Mouse (Mus musculus): ENCODE measurements around the gene Sertad3. TPM values are rescaled to one million over a fixed set of nuclear protein-coding genes. Genes with fewer than 3 reads are reported as not detected.

The Sertad3 gene
- polyA plus RNA-seq, 1 experiment from 2014 or later, result 22.2 TPM

- Histone ChIP-seq H3K36me3 (ENCODE audit: control insufficient read depth, insufficient read depth, low read length) (no peaks in the 10 kb centered on the region), H3K9me3 (ENCODE audit: control insufficient read depth, low read length) (no peaks in the 10 kb centered on the region), H3K4me2 (replicated peaks; ENCODE audit: low read depth, low read length) (no peak overlapping the region), H3K27ac (ENCODE audit: low read depth, low read length) (no peak overlapping the region), H3K4me1 (replicated peaks; ENCODE audit: control insufficient read depth, insufficient read depth, low read length) (no peaks in the 10 kb centered on the region), H3K4me3 (ENCODE audit: low read depth, low read length) (no peak overlapping the region), H3K9ac (ENCODE audit: low read depth, low read length) (no peak overlapping the region), H3K27me3 (ENCODE audit: control insufficient read depth, insufficient read depth, low read length) (no peaks in the 10 kb centered on the region)
- 84% methylated on average over 9 of the region's 9 CpGs for WGBS
- ATAC-seq (ENCODE audit: low FRiP score) (no peak), DNase-seq (ENCODE audit: low spot score) (no peak)
These were observed 41.4 kb downstream of the Sertad3 start for GRCm38 (mm10) chr7:27514961-27515360.

- no peak overlapping the region for H3K27ac ChIP-seq (ENCODE audit: low read depth, low read length)
- H3K9ac ChIP-seq (ENCODE audit: low read depth, low read length), result no peak overlapping the region
- no peaks in the 10 kb centered on the region for H3K9me3 ChIP-seq (ENCODE audit: control insufficient read depth, low read length)
- no peaks in the 10 kb centered on the region for H3K36me3 ChIP-seq (ENCODE audit: control insufficient read depth, insufficient read depth, low read length)
- no peaks in the 10 kb centered on the region for H3K4me1 ChIP-seq (replicated peaks; ENCODE audit: control insufficient read depth, insufficient read depth, low read length)
- DNase-seq (ENCODE audit: low spot score) (no peak), ATAC-seq (ENCODE audit: low FRiP score) (no peak)
- H3K27me3 ChIP-seq (ENCODE audit: control insufficient read depth, insufficient read depth, low read length), result no peaks in the 10 kb centered on the region
- no peak overlapping the region for H3K4me3 ChIP-seq (ENCODE audit: low read depth, low read length)
- 91% methylated on average over 9 of the region's 9 CpGs for WGBS
- H3K4me2 ChIP-seq (replicated peaks; ENCODE audit: low read depth, low read length), result no peak overlapping the region
These were observed 44.7 kb downstream of the Sertad3 start for GRCm38 (mm10) chr7:27518314-27518713.

- Histone ChIP-seq H3K9ac (ENCODE audit: low read depth, low read length) (no peak overlapping the region), H3K9me3 (ENCODE audit: control insufficient read depth, low read length) (no peaks in the 10 kb centered on the region), H3K4me1 (replicated peaks; ENCODE audit: control insufficient read depth, insufficient read depth, low read length) (no peaks in the 10 kb centered on the region), H3K4me2 (replicated peaks; ENCODE audit: low read depth, low read length) (no peak overlapping the region), H3K4me3 (ENCODE audit: low read depth, low read length) (no peak overlapping the region), H3K27me3 (ENCODE audit: control insufficient read depth, insufficient read depth, low read length) (no peaks in the 10 kb centered on the region), H3K36me3 (ENCODE audit: control insufficient read depth, insufficient read depth, low read length) (no peaks in the 10 kb centered on the region), H3K27ac (ENCODE audit: low read depth, low read length) (no peak overlapping the region)
- DNase-seq (ENCODE audit: low spot score) (no peak), ATAC-seq (ENCODE audit: low FRiP score) (no peak)
These were observed 46.5 kb downstream of the Sertad3 start for GRCm38 (mm10) chr7:27520104-27520503.

- Histone ChIP-seq H3K27me3 (ENCODE audit: control insufficient read depth, insufficient read depth, low read length) (no peaks in the 10 kb centered on the region), H3K9me3 (ENCODE audit: control insufficient read depth, low read length) (no peaks in the 10 kb centered on the region), H3K4me2 (replicated peaks; ENCODE audit: low read depth, low read length) (no peak overlapping the region), H3K9ac (ENCODE audit: low read depth, low read length) (no peak overlapping the region), H3K4me1 (replicated peaks; ENCODE audit: control insufficient read depth, insufficient read depth, low read length) (no peaks in the 10 kb centered on the region), H3K27ac (ENCODE audit: low read depth, low read length) (no peak overlapping the region), H3K36me3 (ENCODE audit: control insufficient read depth, insufficient read depth, low read length) (no peaks in the 10 kb centered on the region), H3K4me3 (ENCODE audit: low read depth, low read length) (no peak overlapping the region)
- ATAC-seq (ENCODE audit: low FRiP score) (no peak), DNase-seq (ENCODE audit: low spot score) (no peak)
- WGBS, result 91% methylated on average over 1 of the region's 1 CpGs
These were observed 47.0 kb downstream of the Sertad3 start for GRCm38 (mm10) chr7:27520599-27520998.

- ATAC-seq (ENCODE audit: low FRiP score) (no peak), DNase-seq (ENCODE audit: low spot score) (no peak)
- H3K4me1 ChIP-seq (replicated peaks; ENCODE audit: control insufficient read depth, insufficient read depth, low read length), result no peaks in the 10 kb centered on the region
- H3K9ac ChIP-seq (ENCODE audit: low read depth, low read length), result no peak within 1 kb of the TSS
- H3K36me3 ChIP-seq (ENCODE audit: control insufficient read depth, insufficient read depth, low read length), result no peaks in the 10 kb centered on the region
- no peaks in the 10 kb centered on the region for H3K27me3 ChIP-seq (ENCODE audit: control insufficient read depth, insufficient read depth, low read length)
- no peak within 1 kb of the TSS for H3K4me3 ChIP-seq (ENCODE audit: low read depth, low read length)
- H3K4me2 ChIP-seq (replicated peaks; ENCODE audit: low read depth, low read length), result no peak within 1 kb of the TSS
- H3K27ac ChIP-seq (ENCODE audit: low read depth, low read length), result no peak within 1 kb of the TSS
- WGBS, result 66% methylated on average over 5 of the region's 5 CpGs
- no peaks in the 10 kb centered on the region for H3K9me3 ChIP-seq (ENCODE audit: control insufficient read depth, low read length)
These were observed 49.4 kb downstream of the Sertad3 start, which contains the start of gene Hipk4 for GRCm38 (mm10) chr7:27522967-27523366. Hipk4 (plus strand) TSS chr7:27523267.

- no peak for DNase-seq (ENCODE audit: low spot score)
- Histone ChIP-seq H3K4me1 (replicated peaks; ENCODE audit: control insufficient read depth, insufficient read depth, low read length) (no peaks in the 10 kb centered on the region), H3K4me2 (replicated peaks; ENCODE audit: low read depth, low read length) (no peak overlapping the region), H3K9ac (ENCODE audit: low read depth, low read length) (no peak overlapping the region), H3K27ac (ENCODE audit: low read depth, low read length) (no peak overlapping the region), H3K4me3 (ENCODE audit: low read depth, low read length) (no peak overlapping the region), H3K9me3 (ENCODE audit: control insufficient read depth, low read length) (no peaks in the 10 kb centered on the region), H3K36me3 (ENCODE audit: control insufficient read depth, insufficient read depth, low read length) (no peaks in the 10 kb centered on the region), H3K27me3 (ENCODE audit: control insufficient read depth, insufficient read depth, low read length) (no peaks in the 10 kb centered on the region)
- 94% methylated on average over 13 of the region's 13 CpGs for WGBS
- ATAC-seq (ENCODE audit: low FRiP score), result no peak
These were observed 50.2 kb downstream of the Sertad3 start for GRCm38 (mm10) chr7:27523805-27524204.

- DNase-seq (ENCODE audit: low spot score) (peak; percentile 92), ATAC-seq (ENCODE audit: low FRiP score) (peak; percentile 72; the same call in 1 of the 2 replicates)
- no peaks in the 10 kb centered on the region for H3K36me3 ChIP-seq (ENCODE audit: control insufficient read depth, insufficient read depth, low read length)
- no peak overlapping the region for H3K4me2 ChIP-seq (replicated peaks; ENCODE audit: low read depth, low read length)
- WGBS, result 31% methylated on average over 10 of the region's 10 CpGs
- no peak overlapping the region for H3K4me3 ChIP-seq (ENCODE audit: low read depth, low read length)
- H3K4me1 ChIP-seq (replicated peaks; ENCODE audit: control insufficient read depth, insufficient read depth, low read length), result no peaks in the 10 kb centered on the region
- no peaks in the 10 kb centered on the region for H3K9me3 ChIP-seq (ENCODE audit: control insufficient read depth, low read length)
- no peaks in the 10 kb centered on the region for H3K27me3 ChIP-seq (ENCODE audit: control insufficient read depth, insufficient read depth, low read length)
- no peak overlapping the region for H3K27ac ChIP-seq (ENCODE audit: low read depth, low read length)
- no peak overlapping the region for H3K9ac ChIP-seq (ENCODE audit: low read depth, low read length)
These were observed 52.7 kb downstream of the Sertad3 start for GRCm38 (mm10) chr7:27526039-27526827.

Other genes with a start within 250 kb of the Sertad3 start
- 5.0 and 6.7 TPM in 2 replicates for gene Itpkc, start 245.1 kb upstream of the Sertad3 start, polyA plus RNA-seq (2014; fragmentation: Nextera tagmentation; extraction: Ambion mirVana)
- gene Coq8b, start 240.7 kb upstream of the Sertad3 start, polyA plus RNA-seq (2014; fragmentation: Nextera tagmentation; extraction: Ambion mirVana), result 13.9 and 18.4 TPM in 2 replicates
- gene Numbl, start 215.3 kb upstream of the Sertad3 start, polyA plus RNA-seq (2014; fragmentation: Nextera tagmentation; extraction: Ambion mirVana), result 19.8 and 22.7 TPM in 2 replicates
- gene Ltbp4, start 136.1 kb upstream of the Sertad3 start, polyA plus RNA-seq (2014; fragmentation: Nextera tagmentation; extraction: Ambion mirVana), result 2.4 and 3.9 TPM in 2 replicates
- gene Shkbp1, start 117.7 kb upstream of the Sertad3 start, polyA plus RNA-seq (2014; fragmentation: Nextera tagmentation; extraction: Ambion mirVana), result 51.5 and 56.7 TPM in 2 replicates
- gene Gm20479, start 116.3 kb upstream of the Sertad3 start, polyA plus RNA-seq (2014; fragmentation: Nextera tagmentation; extraction: Ambion mirVana), result 0.33 and 0.57 TPM in 2 replicates
- 0.20 and 0.57 TPM in 2 replicates for gene Sptbn4, start 26.1 kb upstream of the Sertad3 start, polyA plus RNA-seq (2014; fragmentation: Nextera tagmentation; extraction: Ambion mirVana)
- 34.8 and 35.4 TPM in 2 replicates for gene Blvrb, start 25.8 kb upstream of the Sertad3 start, polyA plus RNA-seq (2014; fragmentation: Nextera tagmentation; extraction: Ambion mirVana)
- 18.4 and 21.0 TPM in 2 replicates for gene Sertad1, start 13.1 kb downstream of the Sertad3 start, polyA plus RNA-seq (2014; fragmentation: Nextera tagmentation; extraction: Ambion mirVana)
- gene Prx, start 25.6 kb downstream of the Sertad3 start, polyA plus RNA-seq (2014; fragmentation: Nextera tagmentation; extraction: Ambion mirVana), result 0.53 and 1.0 TPM in 2 replicates
- gene Hipk4, start 49.5 kb downstream of the Sertad3 start, polyA plus RNA-seq (2014; fragmentation: Nextera tagmentation; extraction: Ambion mirVana), result 0.21 and 0.96 TPM in 2 replicates
- gene Pld3, start 79.5 kb downstream of the Sertad3 start, polyA plus RNA-seq (2014; fragmentation: Nextera tagmentation; extraction: Ambion mirVana), result 72.1 and 72.9 TPM in 2 replicates
- gene 2310022A10Rik, start 79.5 kb downstream of the Sertad3 start, polyA plus RNA-seq (2014; fragmentation: Nextera tagmentation; extraction: Ambion mirVana), result 22.4 and 24.5 TPM in 2 replicates
- gene Akt2, start 117.8 kb downstream of the Sertad3 start, polyA plus RNA-seq (2014; fragmentation: Nextera tagmentation; extraction: Ambion mirVana), result 67.5 and 71.7 TPM in 2 replicates
- gene Ttc9b, start 180.1 kb downstream of the Sertad3 start, polyA plus RNA-seq (2014; fragmentation: Nextera tagmentation; extraction: Ambion mirVana), result 11.2 and 13.4 TPM in 2 replicates
- 6.2 and 8.8 TPM in 2 replicates for gene Map3k10, start 200.8 kb downstream of the Sertad3 start, polyA plus RNA-seq (2014; fragmentation: Nextera tagmentation; extraction: Ambion mirVana)
- gene Zfp607b, start 215.6 kb downstream of the Sertad3 start, polyA plus RNA-seq (2014; fragmentation: Nextera tagmentation; extraction: Ambion mirVana), result 7.3 and 8.5 TPM in 2 replicates